Mouse (Mus musculus) embryonic facial prominence, embryonic 14.5 days (tissue): ENCODE measurements at regions not wholly inside any gene's neighbourhood (a gene's known extent, or its start where the extent isn't known, plus 50 kb on each side); places are given as distances from the start of the nearest gene placed in this dataset.

Experiments
- ATAC-seq: fragments of 200-750 bp; cut with Nextera tagmentation; 2 replicates; pipeline ENCODE4 v1.8.0; 2017; ENCODE audit warnings: low read depth, moderate number of reproducible peaks, moderate TSS enrichment
- DNase-seq: peaks from one replicate; pipeline ENCODE4 v3.0.0-alpha.2; 2015; ENCODE audit warnings: low spot score
- H3K27ac ChIP-seq: fragments of 300-500 bp; sonication (generic); replicated peaks from 2 replicates; pipeline ENCODE4 v1.5.1; 2014; ENCODE audit warnings: low read depth, mild to moderate bottlenecking, low read length, moderate library complexity
- H3K27me3 ChIP-seq: fragments of 300-500 bp; sonication (generic); replicated peaks from 2 replicates; pipeline ENCODE4 v1.6.1; 2014; ENCODE audit warnings: low read length; ENCODE audit not compliant: control insufficient read depth, insufficient read depth
- H3K36me3 ChIP-seq: fragments of 300-500 bp; sonication (generic); 2 replicates; pipeline ENCODE4 v1.6.1; 2014; ENCODE audit warnings: low read length, mixed read lengths; ENCODE audit not compliant: control insufficient read depth, insufficient read depth
- H3K4me1 ChIP-seq: fragments of 300-500 bp; sonication (generic); 2 replicates; pipeline ENCODE4 v1.6.1; 2014; ENCODE audit warnings: antibody characterized with exemption, low read length; ENCODE audit not compliant: control insufficient read depth, insufficient read depth
- H3K4me2 ChIP-seq: fragments of 300-500 bp; sonication (generic); 2 replicates; pipeline ENCODE4 v1.6.1; 2014; ENCODE audit warnings: low read depth, mild to moderate bottlenecking, low read length, moderate library complexity, mixed read lengths
- H3K4me3 ChIP-seq: fragments of 300-500 bp; sonication (generic); 2 replicates; pipeline ENCODE4 v1.5.1; 2014; ENCODE audit warnings: low read depth, mild to moderate bottlenecking, low read length
- H3K9ac ChIP-seq: fragments of 300-500 bp; sonication (generic); 2 replicates; pipeline ENCODE4 v1.6.1; 2014; ENCODE audit warnings: low read depth, mild to moderate bottlenecking, low read length, moderate library complexity, mixed read lengths
- H3K9me3 ChIP-seq: fragments of 300-500 bp; sonication (generic); 2 replicates; pipeline ENCODE4 v1.6.1; 2016; ENCODE audit warnings: low read length; ENCODE audit not compliant: control insufficient read depth
- WGBS: fragments of 180-500 bp; shearing (Covaris S2); extraction: QIAGEN DNeasy Blood & Tissue Kit; methylation state at CpG from one replicate; pipeline ENCODE4 v1.1.7; 2014; 5-methylcytosine and 5-hydroxymethylcytosine counted together

GRCm38 (mm10) chr3:70957470-70957869 lies 950.1 kb downstream of the Otol1 start:
- DNase-seq (peak; percentile 45), ATAC-seq (no peak)
- H3K36me3 ChIP-seq = no peaks in the 10 kb centered on the region
- H3K4me2 ChIP-seq = no peak overlapping the region
- H3K9me3 ChIP-seq = no peaks in the 10 kb centered on the region
- no peak overlapping the region for H3K4me3 ChIP-seq
- H3K9ac ChIP-seq = no peak overlapping the region
- no peaks in the 10 kb centered on the region for H3K27me3 ChIP-seq
- no peak overlapping the region for H3K27ac ChIP-seq
- no peaks in the 10 kb centered on the region for H3K4me1 ChIP-seq

- no peaks in the 10 kb centered on the region for H3K36me3 ChIP-seq
- no peak overlapping the region for H3K4me2 ChIP-seq
- H3K27ac ChIP-seq = no peak overlapping the region
- no peaks in the 10 kb centered on the region for H3K9me3 ChIP-seq
- H3K9ac ChIP-seq = no peak overlapping the region
- DNase-seq = no peak
- WGBS = 78% methylated on average over 1 of the region's 1 CpGs
- no peak for ATAC-seq
- H3K27me3 ChIP-seq = no peaks in the 10 kb centered on the region
- no peak overlapping the region for H3K4me3 ChIP-seq
- no peaks in the 10 kb centered on the region for H3K4me1 ChIP-seq
Measured at GRCm38 (mm10) chr3:70962498-70962897, 955.1 kb downstream of the Otol1 start.

GRCm38 (mm10) chr3:70976945-70977344 lies 969.5 kb downstream of the Otol1 start:
- DNase-seq (no peak), ATAC-seq (no peak)
- Histone ChIP-seq H3K4me2 (no peak overlapping the region), H3K9ac (no peak overlapping the region), H3K27ac (no peak overlapping the region), H3K36me3 (no peaks in the 10 kb centered on the region), H3K4me1 (no peaks in the 10 kb centered on the region), H3K4me3 (no peak overlapping the region), H3K27me3 (no peaks in the 10 kb centered on the region), H3K9me3 (no peaks in the 10 kb centered on the region)
- WGBS = 81% methylated on average over 5 of the region's 5 CpGs

GRCm38 (mm10) chr3:70990916-70991315 lies 983.5 kb downstream of the Otol1 start:
- Histone ChIP-seq H3K4me3 (no peak overlapping the region), H3K36me3 (no peaks in the 10 kb centered on the region), H3K9ac (no peak overlapping the region), H3K27me3 (no peaks in the 10 kb centered on the region), H3K9me3 (no peaks in the 10 kb centered on the region), H3K4me1 (no peaks in the 10 kb centered on the region), H3K4me2 (no peak overlapping the region), H3K27ac (no peak overlapping the region)
- DNase-seq = no peak
- 74% methylated on average over 1 of the region's 1 CpGs for WGBS
- no peak for ATAC-seq

- H3K4me3 ChIP-seq = no peak overlapping the region
- H3K4me1 ChIP-seq = no peaks in the 10 kb centered on the region
- DNase-seq (peak; percentile 38), ATAC-seq (no peak)
- no peaks in the 10 kb centered on the region for H3K36me3 ChIP-seq
- H3K27me3 ChIP-seq = no peaks in the 10 kb centered on the region
- H3K27ac ChIP-seq = no peak overlapping the region
- H3K4me2 ChIP-seq = no peak overlapping the region
- no peak overlapping the region for H3K9ac ChIP-seq
- H3K9me3 ChIP-seq = no peaks in the 10 kb centered on the region
- WGBS = 46% methylated on average over 6 of the region's 6 CpGs
Measured at GRCm38 (mm10) chr3:71003052-71003451, 995.6 kb downstream of the Otol1 start.
